Mouse (Mus musculus) stomach, embryonic 14.5 days (tissue): ENCODE measurements around the gene Drd1. TPM values are rescaled to one million over a fixed set of nuclear protein-coding genes. Genes with fewer than 3 reads are reported as not detected.
A peak's percentile ranks its signal among the peaks of the same experiment; 100 is the strongest.

ENCODE experiments used
- ATAC-seq: fragments of 200-750 bp; cut with Nextera tagmentation; 2 replicates; pipeline ENCODE4 v1.8.0; 2017; ENCODE audit warnings: low read depth, moderate TSS enrichment; ENCODE audit not compliant: insufficient number of reproducible peaks, insufficient read depth, low FRiP score
- H3K27ac ChIP-seq: fragments of 300-500 bp; sonication (generic); 2 replicates; pipeline ENCODE4 v1.5.1; 2014; ENCODE audit warnings: mild to moderate bottlenecking, low read length, moderate library complexity, mixed read lengths
- H3K27me3 ChIP-seq: fragments of 300-500 bp; sonication (generic); 2 replicates; pipeline ENCODE4 v1.6.1; 2014; ENCODE audit warnings: low read length, control low read depth, mixed read lengths; ENCODE audit not compliant: control insufficient read depth, insufficient read depth
- H3K36me3 ChIP-seq: fragments of 300-500 bp; sonication (generic); 2 replicates; pipeline ENCODE4 v1.6.1; 2014; ENCODE audit warnings: mild to moderate bottlenecking, control low read depth, low read length, moderate library complexity, mixed read lengths; ENCODE audit not compliant: control insufficient read depth, insufficient read depth
- H3K4me1 ChIP-seq: fragments of 300-500 bp; sonication (generic); 2 replicates; pipeline ENCODE4 v1.6.1; 2014; ENCODE audit warnings: low read length, control low read depth, mixed read lengths; ENCODE audit not compliant: control insufficient read depth, insufficient read depth
- H3K4me2 ChIP-seq: fragments of 300-500 bp; sonication (generic); replicated peaks from 2 replicates; pipeline ENCODE4 v1.6.1; 2014; ENCODE audit warnings: low read depth, low read length, control low read depth
- H3K4me3 ChIP-seq: fragments of 300-500 bp; sonication (generic); 2 replicates; pipeline ENCODE4 v1.5.1; 2014; ENCODE audit warnings: low read depth, low read length, control low read depth
- H3K9ac ChIP-seq: fragments of 300-500 bp; sonication (generic); replicated peaks from 2 replicates; pipeline ENCODE4 v1.6.1; 2014; ENCODE audit warnings: low read depth, mild to moderate bottlenecking, control low read depth, low read length, moderate library complexity, mixed read lengths
- H3K9me3 ChIP-seq: fragments of 300-500 bp; sonication (generic); 2 replicates; pipeline ENCODE4 v1.6.1; 2016; ENCODE audit warnings: low read depth, low read length, control low read depth; ENCODE audit not compliant: control insufficient read depth
- WGBS: fragments of 180-500 bp; shearing (Covaris S2); extraction: QIAGEN DNeasy Blood & Tissue Kit; methylation state at CpG from one replicate; pipeline ENCODE4 v1.1.7; 2014; 5-methylcytosine and 5-hydroxymethylcytosine counted together
- polyA plus RNA-seq: library from polyadenylated mRNA; unstranded; fragments of >200 nt; fragmentation: Nextera tagmentation; extraction: Ambion mirVana; gene quantifications from 2 replicates; pipeline ENCODE4 v1.2.1, GENCODE M21; 2014

Gene Drd1
- polyA plus RNA-seq, result 0.16 and 0.25 TPM in 2 replicates

- Histone ChIP-seq H3K4me3 (peak within 1 kb of the TSS; percentile 35), H3K27ac (no peak within 1 kb of the TSS), H3K4me2 (peak within 1 kb of the TSS; percentile 94), H3K9me3 (no peaks in the 10 kb centered on the region), H3K27me3 (peaks cover 20% of the 10 kb centered on the region), H3K36me3 (no peaks in the 10 kb centered on the region), H3K9ac (no peak within 1 kb of the TSS), H3K4me1 (0 out of 2 replicates have a peak, but pooled peaks cover 5% of the 10 kb centered on the region)
- no peak; the same call in 1 of the 2 replicates for ATAC-seq
- under 1% methylated on average over 31 of the region's 31 CpGs for WGBS
Measured at GRCm38 (mm10) chr13:54055448-54055861, at the start of gene Drd1. Drd1 (minus strand) TSS chr13:54055705.

GRCm38 (mm10) chr13:54103866-54104265 is 48.4 kb upstream of the Drd1 start:
- H3K9ac ChIP-seq, result no peak overlapping the region
- no peak overlapping the region for H3K4me3 ChIP-seq
- no peaks in the 10 kb centered on the region for H3K4me1 ChIP-seq
- H3K27me3 ChIP-seq, result no peaks in the 10 kb centered on the region
- H3K4me2 ChIP-seq, result no peak overlapping the region
- no peak for ATAC-seq
- H3K27ac ChIP-seq, result no peak overlapping the region
- peaks cover 6% of the 10 kb centered on the region for H3K36me3 ChIP-seq
- 86% methylated on average over 10 of the region's 10 CpGs for WGBS
- H3K9me3 ChIP-seq, result no peaks in the 10 kb centered on the region

GRCm38 (mm10) chr13:54103271-54103670 is 47.8 kb upstream of the Drd1 start:
- no peaks in the 10 kb centered on the region for H3K9me3 ChIP-seq
- no peak for ATAC-seq
- no peak overlapping the region for H3K27ac ChIP-seq
- H3K4me2 ChIP-seq, result no peak overlapping the region
- no peak overlapping the region for H3K9ac ChIP-seq
- peaks cover 6% of the 10 kb centered on the region for H3K36me3 ChIP-seq
- WGBS, result 84% methylated on average over 3 of the region's 3 CpGs
- H3K4me3 ChIP-seq, result no peak overlapping the region
- no peaks in the 10 kb centered on the region for H3K4me1 ChIP-seq
- H3K27me3 ChIP-seq, result no peaks in the 10 kb centered on the region

GRCm38 (mm10) chr13:54102061-54102460 is 46.6 kb upstream of the Drd1 start:
- WGBS, result 95% methylated on average over 3 of the region's 3 CpGs
- no peak for ATAC-seq
- Histone ChIP-seq H3K9ac (no peak overlapping the region), H3K9me3 (no peaks in the 10 kb centered on the region), H3K27ac (no peak overlapping the region), H3K4me1 (no peaks in the 10 kb centered on the region), H3K4me3 (no peak overlapping the region), H3K27me3 (no peaks in the 10 kb centered on the region), H3K4me2 (no peak overlapping the region), H3K36me3 (peaks cover 5% of the 10 kb centered on the region)

- Histone ChIP-seq H3K36me3 (peaks cover 7% of the 10 kb centered on the region), H3K4me1 (no peaks in the 10 kb centered on the region), H3K9me3 (no peaks in the 10 kb centered on the region), H3K4me3 (no peak overlapping the region), H3K27me3 (no peaks in the 10 kb centered on the region), H3K27ac (no peak overlapping the region), H3K9ac (no peak overlapping the region), H3K4me2 (no peak overlapping the region)
- WGBS, result 74% methylated on average over 15 of the region's 15 CpGs
- no peak for ATAC-seq
Measured at GRCm38 (mm10) chr13:54101031-54101820, 45.7 kb upstream of the Drd1 start.

- no peak for ATAC-seq
- Histone ChIP-seq H3K36me3 (peaks cover 21% of the 10 kb centered on the region), H3K9me3 (no peaks in the 10 kb centered on the region), H3K4me3 (no peak overlapping the region), H3K27me3 (no peaks in the 10 kb centered on the region), H3K4me2 (no peak overlapping the region), H3K4me1 (no peaks in the 10 kb centered on the region), H3K9ac (no peak overlapping the region), H3K27ac (no peak overlapping the region)
- WGBS, result 88% methylated on average over 6 of the region's 6 CpGs
Measured at GRCm38 (mm10) chr13:54097797-54098196, 42.3 kb upstream of the Drd1 start.

- H3K4me3 ChIP-seq, result no peak overlapping the region
- no peak for ATAC-seq
- no peak overlapping the region for H3K4me2 ChIP-seq
- WGBS, result 95% methylated on average over 4 of the region's 4 CpGs
- no peak overlapping the region for H3K27ac ChIP-seq
- no peaks in the 10 kb centered on the region for H3K4me1 ChIP-seq
- no peak overlapping the region for H3K9ac ChIP-seq
- H3K9me3 ChIP-seq, result no peaks in the 10 kb centered on the region
- H3K27me3 ChIP-seq, result no peaks in the 10 kb centered on the region
- peaks cover 27% of the 10 kb centered on the region for H3K36me3 ChIP-seq
Measured at GRCm38 (mm10) chr13:54097227-54097626, 41.7 kb upstream of the Drd1 start.

- H3K4me3 ChIP-seq, result no peak overlapping the region
- H3K27me3 ChIP-seq, result no peaks in the 10 kb centered on the region
- no peak overlapping the region for H3K27ac ChIP-seq
- no peaks in the 10 kb centered on the region for H3K9me3 ChIP-seq
- ATAC-seq, result no peak
- WGBS, result 84% methylated on average over 8 of the region's 8 CpGs
- H3K4me1 ChIP-seq, result no peaks in the 10 kb centered on the region
- H3K36me3 ChIP-seq, result peaks cover 41% of the 10 kb centered on the region
- H3K9ac ChIP-seq, result no peak overlapping the region
- H3K4me2 ChIP-seq, result no peak overlapping the region
Measured at GRCm38 (mm10) chr13:54095721-54096120, 40.2 kb upstream of the Drd1 start.
